Mouse (Mus musculus) liver, embryonic 16.5 days (tissue): ENCODE data around the gene Apobec1. TPM values are rescaled to one million over a fixed set of nuclear protein-coding genes. Genes with fewer than 3 reads are reported as not detected.

Source experiments
- ATAC-seq: fragments of 200-750 bp; cut with Nextera tagmentation; 2 replicates; pipeline ENCODE4 v1.8.0; 2017; ENCODE audit warnings: low read depth, mild to moderate bottlenecking, moderate number of reproducible peaks, moderate library complexity
- H3K27ac ChIP-seq: fragments of 300-500 bp; sonication (generic); 2 replicates; pipeline ENCODE4 v1.5.1; 2014; ENCODE audit warnings: mild to moderate bottlenecking, low read length
- H3K27me3 ChIP-seq: fragments of 300-500 bp; sonication (generic); 2 replicates; pipeline ENCODE4 v1.6.1; 2014; ENCODE audit warnings: low read depth, low read length, mixed read lengths; ENCODE audit not compliant: control insufficient read depth, insufficient read depth
- H3K36me3 ChIP-seq: fragments of 300-500 bp; sonication (generic); 2 replicates; pipeline ENCODE4 v1.6.1; 2014; ENCODE audit warnings: mild to moderate bottlenecking; ENCODE audit not compliant: control insufficient read depth, insufficient read depth
- H3K4me1 ChIP-seq: fragments of 300-500 bp; sonication (generic); 2 replicates; pipeline ENCODE4 v1.6.1; 2014; ENCODE audit warnings: low read depth, low read length, mixed read lengths; ENCODE audit not compliant: control insufficient read depth
- H3K4me2 ChIP-seq: fragments of 300-500 bp; sonication (generic); 2 replicates; pipeline ENCODE4 v1.6.1; 2014; ENCODE audit warnings: low read depth, low read length, mixed read lengths
- H3K4me3 ChIP-seq: fragments of 300-500 bp; sonication (generic); 2 replicates; pipeline ENCODE4 v1.5.1; 2014; ENCODE audit warnings: low read depth, mild to moderate bottlenecking, low read length
- H3K9ac ChIP-seq: fragments of 300-500 bp; sonication (generic); 2 replicates; pipeline ENCODE4 v1.6.1; 2014; ENCODE audit warnings: low read depth, low read length
- H3K9me3 ChIP-seq: fragments of 300-500 bp; sonication (generic); replicated peaks from 2 replicates; pipeline ENCODE4 v1.6.1; 2016; ENCODE audit warnings: low read length; ENCODE audit not compliant: control insufficient read depth
- WGBS: fragments of 180-500 bp; shearing (Covaris S2); extraction: QIAGEN DNeasy Blood & Tissue Kit; methylation state at CpG from one replicate; pipeline ENCODE4 v1.1.7; 2014; ENCODE audit not compliant: insufficient replicate concordance; 5-methylcytosine and 5-hydroxymethylcytosine counted together
- polyA plus RNA-seq: library from polyadenylated mRNA; unstranded; fragments of >200 nt; fragmentation: Nextera tagmentation; extraction: Ambion mirVana; gene quantifications from 2 replicates; pipeline ENCODE4 v1.2.1, GENCODE M21; 2015

Gene Apobec1
- polyA plus RNA-seq, 1 experiment from 2014 or later: 6.2 TPM

- H3K9ac ChIP-seq: no peak overlapping the region
- H3K36me3 ChIP-seq: no peaks in the 10 kb centered on the region
- no peaks in the 10 kb centered on the region for H3K4me1 ChIP-seq
- no peak overlapping the region for H3K27ac ChIP-seq
- WGBS: 64% methylated on average over 10 of the region's 10 CpGs
- ATAC-seq: no peak
- H3K4me2 ChIP-seq: peak overlapping the region; percentile 15; the same call in 1 of the 2 replicates
- H3K27me3 ChIP-seq: no peaks in the 10 kb centered on the region
- H3K9me3 ChIP-seq: no peaks in the 10 kb centered on the region
- H3K4me3 ChIP-seq: no peak overlapping the region
Measured at GRCm38 (mm10) chr6:122608434-122609376, 6.5 kb upstream of the Apobec1 start.

GRCm38 (mm10) chr6:122607700-122608099 lies 5.5 kb upstream of the Apobec1 start:
- H3K27me3 ChIP-seq: no peaks in the 10 kb centered on the region
- no peak overlapping the region for H3K9ac ChIP-seq
- no peak overlapping the region for H3K4me2 ChIP-seq
- no peaks in the 10 kb centered on the region for H3K9me3 ChIP-seq
- ATAC-seq: no peak
- no peaks in the 10 kb centered on the region for H3K36me3 ChIP-seq
- no peaks in the 10 kb centered on the region for H3K4me1 ChIP-seq
- H3K27ac ChIP-seq: no peak overlapping the region
- 74% methylated on average over 12 of the region's 12 CpGs for WGBS
- no peak overlapping the region for H3K4me3 ChIP-seq

- Histone ChIP-seq H3K4me3 (no peak overlapping the region), H3K9me3 (no peaks in the 10 kb centered on the region), H3K36me3 (no peaks in the 10 kb centered on the region), H3K4me2 (no peak overlapping the region), H3K9ac (no peak overlapping the region), H3K4me1 (no peaks in the 10 kb centered on the region), H3K27ac (no peak overlapping the region), H3K27me3 (no peaks in the 10 kb centered on the region)
- no peak for ATAC-seq
- 78% methylated on average over 11 of the region's 11 CpGs for WGBS
Measured at GRCm38 (mm10) chr6:122606661-122607060, 4.4 kb upstream of the Apobec1 start.

GRCm38 (mm10) chr6:122605483-122605882 lies 3.2 kb upstream of the Apobec1 start:
- no peaks in the 10 kb centered on the region for H3K27me3 ChIP-seq
- WGBS: 76% methylated on average over 8 of the region's 8 CpGs
- no peaks in the 10 kb centered on the region for H3K4me1 ChIP-seq
- ATAC-seq: no peak
- no peaks in the 10 kb centered on the region for H3K9me3 ChIP-seq
- no peak overlapping the region for H3K4me2 ChIP-seq
- no peaks in the 10 kb centered on the region for H3K36me3 ChIP-seq
- no peak overlapping the region for H3K9ac ChIP-seq
- H3K27ac ChIP-seq: no peak overlapping the region
- H3K4me3 ChIP-seq: no peak overlapping the region

- Histone ChIP-seq H3K9me3 (no peaks in the 10 kb centered on the region), H3K36me3 (no peaks in the 10 kb centered on the region), H3K9ac (no peak overlapping the region), H3K4me3 (no peak overlapping the region), H3K4me2 (no peak overlapping the region), H3K27me3 (no peaks in the 10 kb centered on the region), H3K27ac (peak overlapping the region; percentile 58), H3K4me1 (no peaks in the 10 kb centered on the region)
- ATAC-seq: no peak
Measured at GRCm38 (mm10) chr6:122604260-122604659, 2.0 kb upstream of the Apobec1 start.

- peak overlapping the region; percentile 71 for H3K4me3 ChIP-seq
- no peaks in the 10 kb centered on the region for H3K27me3 ChIP-seq
- ATAC-seq: no peak
- 0% methylated on average over 1 of the region's 1 CpGs for WGBS
- H3K36me3 ChIP-seq: no peaks in the 10 kb centered on the region
- peak overlapping the region; percentile 52 for H3K4me2 ChIP-seq
- peak overlapping the region; percentile 69 for H3K9ac ChIP-seq
- H3K9me3 ChIP-seq: no peaks in the 10 kb centered on the region
- no peaks in the 10 kb centered on the region for H3K4me1 ChIP-seq
- H3K27ac ChIP-seq: peak overlapping the region; percentile 78
Measured at GRCm38 (mm10) chr6:122602992-122603322, 713 bp upstream of the Apobec1 start.

- no peaks in the 10 kb centered on the region for H3K27me3 ChIP-seq
- H3K4me2 ChIP-seq: peak overlapping the region; percentile 52
- peak overlapping the region; percentile 71 for H3K4me3 ChIP-seq
- WGBS: 50% methylated on average over 3 of the region's 3 CpGs
- H3K9me3 ChIP-seq: no peaks in the 10 kb centered on the region
- no peaks in the 10 kb centered on the region for H3K4me1 ChIP-seq
- ATAC-seq: no peak
- no peaks in the 10 kb centered on the region for H3K36me3 ChIP-seq
- H3K9ac ChIP-seq: peak overlapping the region; percentile 69
- peak overlapping the region; percentile 78 for H3K27ac ChIP-seq
Measured at GRCm38 (mm10) chr6:122601615-122602014, 629 bp downstream of the Apobec1 start.

- Histone ChIP-seq H3K27ac (no peak overlapping the region), H3K4me3 (no peak overlapping the region), H3K9me3 (no peaks in the 10 kb centered on the region), H3K4me2 (no peak overlapping the region), H3K27me3 (no peaks in the 10 kb centered on the region), H3K36me3 (no peaks in the 10 kb centered on the region), H3K4me1 (no peaks in the 10 kb centered on the region), H3K9ac (no peak overlapping the region)
- 71% methylated on average over 4 of the region's 4 CpGs for WGBS
- ATAC-seq: no peak
Measured at GRCm38 (mm10) chr6:122601031-122601430, 1.2 kb downstream of the Apobec1 start.

GRCm38 (mm10) chr6:122600066-122600646 lies 2.1 kb downstream of the Apobec1 start:
- no peak overlapping the region for H3K4me3 ChIP-seq
- H3K9ac ChIP-seq: no peak overlapping the region
- no peaks in the 10 kb centered on the region for H3K4me1 ChIP-seq
- ATAC-seq: no peak
- WGBS: 70% methylated on average over 7 of the region's 7 CpGs
- no peak overlapping the region for H3K4me2 ChIP-seq
- no peak overlapping the region for H3K27ac ChIP-seq
- H3K27me3 ChIP-seq: no peaks in the 10 kb centered on the region
- H3K9me3 ChIP-seq: no peaks in the 10 kb centered on the region
- H3K36me3 ChIP-seq: no peaks in the 10 kb centered on the region
